Mouse (Mus musculus) A20 (cell line): ENCODE results near the gene Zfhx3.

Experiments used
- DNase-seq: peaks from one replicate; pipeline ENCODE4 v3.0.0-alpha.2; 2011; ENCODE audit warnings: low read depth, low spot score

Gene Zfhx3

GRCm38 (mm10) chr8:108017727-108018126, 75.3 kb downstream of the Zfhx3 start:
- no peak for DNase-seq

DNA sequence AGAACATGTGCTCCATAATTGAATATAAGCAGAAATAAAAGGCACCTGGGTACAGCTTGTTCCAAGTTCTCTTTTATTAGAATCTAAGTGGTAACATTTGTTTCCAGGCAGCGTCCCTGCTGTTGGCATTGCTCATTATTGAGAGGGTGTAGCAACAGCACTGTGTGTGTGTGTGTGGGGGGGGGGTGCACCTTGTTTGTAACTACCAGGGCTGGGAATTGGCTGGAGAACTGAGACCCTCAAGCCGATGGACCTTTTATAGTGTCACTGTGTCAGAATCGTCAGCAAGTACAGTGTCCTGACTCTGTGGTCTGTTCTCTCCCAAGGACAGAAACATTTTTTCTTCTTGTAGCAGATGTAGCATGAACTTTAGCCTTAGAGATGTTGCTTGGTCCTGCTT, 77.2 kb downstream of the Zfhx3 start:
- DNase-seq = no peak

DNA sequence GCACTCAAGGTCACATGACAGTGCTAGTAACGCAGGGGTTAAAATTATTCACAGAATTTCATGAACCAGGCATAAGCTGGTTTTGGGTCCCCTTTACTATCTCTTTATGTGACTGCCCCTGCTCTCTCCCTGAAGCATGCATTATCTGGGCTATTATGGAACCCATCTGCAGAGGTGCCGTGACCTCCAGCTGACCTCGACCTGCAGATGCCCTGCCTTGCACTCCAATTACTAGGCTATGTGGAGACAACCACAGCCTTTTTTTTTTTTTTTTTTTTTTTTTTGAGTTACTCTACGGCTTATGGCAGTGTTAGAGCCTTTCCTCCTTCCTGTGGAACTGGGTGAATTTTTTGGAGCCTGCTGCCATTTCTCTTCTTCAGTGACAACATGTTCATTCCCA, 80.0 kb downstream of the Zfhx3 start:
- DNase-seq = no peak

DNA sequence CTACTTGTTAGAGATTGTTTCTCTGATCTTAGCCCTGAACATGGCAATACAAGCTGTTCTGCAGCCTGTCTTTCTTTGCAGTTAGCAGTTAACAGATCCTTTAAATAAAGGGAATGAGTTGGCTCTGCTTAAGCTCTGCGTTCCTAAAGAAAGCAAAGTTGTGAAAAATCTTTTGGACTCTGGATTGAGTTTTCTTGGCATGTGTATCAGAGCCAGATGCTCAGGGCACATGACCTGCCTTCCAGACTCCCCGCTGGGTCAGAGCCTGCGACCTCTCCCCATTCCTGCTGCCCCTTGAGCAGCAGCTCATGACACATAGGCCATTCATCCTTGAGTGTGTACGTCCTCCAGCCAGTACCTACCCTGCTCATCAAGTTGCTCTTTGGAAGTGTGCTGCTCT, 81.9 kb downstream of the Zfhx3 start:
- DNase-seq = no peak

GRCm38 (mm10) chr8:108025249-108025648, 82.8 kb downstream of the Zfhx3 start:
- DNase-seq = no peak

DNA sequence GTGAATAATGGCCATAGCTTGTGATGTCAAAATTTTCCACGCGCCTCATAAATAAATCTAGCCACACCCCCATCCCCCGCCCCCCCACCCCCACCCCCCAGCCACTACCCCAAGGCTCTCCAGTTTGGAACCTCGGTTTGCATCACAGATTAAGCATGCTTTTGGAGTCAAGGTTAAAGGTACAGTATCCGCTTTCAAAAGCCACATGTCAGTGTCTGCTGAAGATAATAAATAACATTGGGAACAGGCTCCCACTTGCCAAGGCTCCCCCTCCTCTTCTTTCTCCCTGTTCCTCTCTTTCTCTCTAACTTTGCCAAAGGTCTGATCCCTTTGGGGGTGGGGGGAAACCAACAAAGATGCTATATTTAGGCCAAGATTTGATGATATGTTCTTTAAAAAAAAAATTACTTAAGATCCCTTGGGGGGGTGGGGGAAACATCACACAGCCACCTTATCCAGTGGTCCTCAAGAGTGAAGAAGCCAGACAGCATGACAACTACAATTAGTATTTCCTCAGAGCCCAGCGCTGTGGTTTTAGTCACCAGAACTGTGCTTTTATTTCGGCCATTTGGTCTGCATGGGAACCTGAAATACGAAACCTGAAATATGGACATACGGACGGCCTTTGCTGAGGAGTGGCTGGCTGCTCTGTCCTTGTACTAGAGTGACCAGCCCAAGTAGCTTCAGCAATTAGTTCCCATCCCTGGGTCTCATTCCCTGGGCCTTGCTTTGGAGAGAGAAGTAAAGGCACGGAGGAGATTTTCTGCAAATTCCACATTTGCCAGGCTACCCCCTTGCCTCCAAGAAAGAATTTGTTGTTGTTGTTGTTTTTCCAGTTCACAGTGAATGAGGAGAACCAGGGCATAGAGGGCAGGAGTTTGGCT, 84.4 kb downstream of the Zfhx3 start:
- no peak for DNase-seq

- DNase-seq = no peak
Observed at GRCm38 (mm10) chr8:108027561-108028025, 85.1 kb downstream of the Zfhx3 start.

- no peak for DNase-seq
Observed at GRCm38 (mm10) chr8:108028440-108028839, 86.0 kb downstream of the Zfhx3 start.

DNA sequence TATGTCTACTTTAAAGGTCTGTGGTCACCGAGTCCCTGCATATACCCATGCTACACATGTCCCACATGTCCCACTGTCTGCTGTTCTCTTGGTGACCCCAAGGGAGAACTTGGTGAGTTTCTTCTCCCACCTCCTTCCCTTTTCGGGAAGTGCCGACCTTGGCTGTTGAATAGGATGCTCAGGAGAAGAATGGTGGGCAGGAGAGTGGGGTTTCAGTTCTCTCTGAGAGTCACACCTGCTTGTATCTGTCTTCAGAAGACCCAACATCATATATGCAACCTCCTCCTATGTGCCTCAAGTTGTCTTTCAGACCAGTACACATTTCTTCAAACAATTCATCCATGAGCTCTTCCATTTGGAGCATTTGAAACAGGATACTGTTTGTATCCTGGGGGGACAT, 88.7 kb downstream of the Zfhx3 start:
- no peak for DNase-seq

GRCm38 (mm10) chr8:108034070-108034469, 91.6 kb downstream of the Zfhx3 start:
- DNase-seq = no peak

DNA sequence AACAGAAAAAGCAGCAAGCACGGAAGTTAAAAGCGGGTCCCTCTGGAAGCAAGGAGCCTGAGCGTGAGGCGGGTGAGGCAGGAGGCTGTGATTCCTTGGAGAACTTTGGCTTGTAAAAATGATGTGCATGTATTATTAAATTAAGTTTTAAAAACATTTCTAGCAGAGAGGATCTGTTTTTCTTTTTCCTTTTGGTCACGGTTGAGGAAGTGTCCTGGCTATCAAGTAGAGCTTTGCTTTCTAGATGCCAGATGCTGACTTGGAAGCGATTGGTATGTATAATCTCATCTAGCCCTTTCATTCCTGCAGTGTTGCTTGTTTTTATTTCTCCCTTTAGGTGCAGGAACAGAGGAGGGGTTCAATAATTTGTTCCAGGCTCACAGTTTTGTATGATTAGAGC, 92.3 kb downstream of the Zfhx3 start:
- no peak for DNase-seq

DNA sequence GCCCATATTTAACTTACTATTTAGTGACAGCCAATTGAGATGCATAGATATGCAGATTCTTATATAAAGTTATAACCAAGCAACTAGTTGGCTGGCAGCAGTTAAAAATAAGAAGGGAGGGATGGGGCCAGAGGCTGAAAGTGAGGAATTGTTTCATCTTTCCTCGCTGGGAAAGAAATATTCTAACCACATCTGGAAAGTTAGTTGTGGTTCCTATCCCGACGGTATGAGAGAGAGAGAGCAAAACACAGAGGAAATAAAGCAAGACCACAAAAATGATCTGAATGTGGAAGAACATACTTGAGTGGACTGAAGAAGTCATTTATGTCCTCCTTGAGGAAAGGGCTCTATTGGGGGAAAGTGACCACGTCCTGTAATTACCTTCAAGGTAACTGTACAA, 101.2 kb downstream of the Zfhx3 start:
- no peak for DNase-seq

- no peak for DNase-seq
Observed at GRCm38 (mm10) chr8:108044185-108044584, 101.7 kb downstream of the Zfhx3 start.

- no peak for DNase-seq
Observed at GRCm38 (mm10) chr8:108056241-108056640, 113.8 kb downstream of the Zfhx3 start.

GRCm38 (mm10) chr8:108061972-108062371, 119.5 kb downstream of the Zfhx3 start:
- no peak for DNase-seq

GRCm38 (mm10) chr8:108067111-108067510, 124.7 kb downstream of the Zfhx3 start:
- DNase-seq = no peak

- no peak for DNase-seq
Observed at GRCm38 (mm10) chr8:108068195-108068594, 125.8 kb downstream of the Zfhx3 start.

DNA sequence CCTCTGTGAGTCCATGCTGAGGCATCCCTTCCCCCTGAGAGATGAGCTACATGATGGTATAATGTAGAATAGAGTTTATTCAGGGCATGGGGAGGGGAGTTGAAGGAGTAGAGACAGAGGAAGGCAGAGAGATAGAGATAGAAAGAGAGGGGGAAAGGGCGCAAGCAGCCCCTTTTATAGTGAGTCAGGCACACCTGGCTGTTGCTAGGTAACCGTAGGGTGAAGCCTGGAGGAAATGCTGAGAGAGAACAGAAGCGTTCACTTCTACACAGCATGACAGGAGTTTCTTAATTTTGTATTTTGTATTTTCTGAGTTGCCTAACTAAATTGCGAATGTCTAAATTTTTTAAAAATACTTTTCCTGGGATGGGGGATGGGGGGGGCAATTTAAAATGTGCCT, 128.0 kb downstream of the Zfhx3 start:
- no peak for DNase-seq

- DNase-seq = no peak
Observed at GRCm38 (mm10) chr8:108072126-108072746, 129.8 kb downstream of the Zfhx3 start.

DNA sequence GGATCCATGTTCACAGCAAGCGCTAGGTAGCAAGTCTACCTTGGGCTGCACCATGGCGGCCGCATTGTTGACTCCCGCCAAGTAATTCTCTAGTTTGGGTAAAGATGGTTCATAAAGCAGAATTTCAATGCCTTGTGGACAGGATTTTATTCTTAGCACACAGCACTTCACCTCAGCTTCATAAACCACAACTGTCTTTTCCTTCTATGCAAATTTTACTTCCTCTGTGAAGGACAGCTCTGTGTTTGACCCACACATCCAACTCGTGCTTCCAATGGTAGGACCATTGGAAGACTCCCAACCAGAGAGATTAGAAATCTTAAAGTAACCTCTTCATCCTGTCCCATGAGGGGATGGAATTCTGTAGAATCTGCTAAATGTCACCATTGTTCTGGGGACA, 130.4 kb downstream of the Zfhx3 start:
- no peak for DNase-seq

DNA sequence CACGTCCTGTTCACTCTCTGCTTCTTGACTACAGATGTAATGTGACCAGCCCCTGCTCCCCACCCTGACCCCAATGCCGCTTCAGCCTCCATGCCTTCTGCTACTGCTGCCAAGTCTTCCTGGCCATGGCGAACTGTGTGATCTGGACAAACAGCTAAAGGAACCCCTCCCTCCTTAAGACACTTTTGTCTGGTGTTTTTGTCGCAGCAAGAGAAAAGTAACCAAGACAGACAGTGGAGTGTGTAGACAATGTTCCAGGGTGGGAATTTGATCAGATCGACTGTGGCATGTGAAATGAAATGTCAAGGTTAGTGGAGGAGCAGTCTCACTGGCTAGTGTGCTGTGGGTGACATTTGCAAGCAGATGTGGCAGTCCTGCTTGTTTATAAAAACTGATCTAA, 132.7 kb downstream of the Zfhx3 start:
- DNase-seq = no peak

DNA sequence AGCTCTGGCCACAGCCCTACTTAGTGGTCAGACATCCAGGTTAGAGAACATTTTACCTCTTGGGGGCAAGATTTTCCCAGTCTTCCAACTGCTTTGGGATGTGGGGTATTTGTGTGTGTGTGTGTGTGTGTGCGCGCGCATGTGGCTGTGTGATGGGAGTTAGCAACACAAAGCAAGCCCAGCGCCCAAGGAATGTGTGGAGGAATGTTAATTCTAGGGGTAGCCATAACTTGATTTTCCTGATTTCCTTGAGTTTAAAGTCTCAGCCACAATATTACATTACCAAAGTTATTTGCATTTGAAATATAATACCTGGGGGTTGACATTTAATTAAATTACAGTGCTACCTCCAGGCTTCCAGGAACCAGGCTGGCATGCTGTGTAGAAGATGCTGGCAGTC, 136.3 kb downstream of the Zfhx3 start:
- no peak for DNase-seq

DNA sequence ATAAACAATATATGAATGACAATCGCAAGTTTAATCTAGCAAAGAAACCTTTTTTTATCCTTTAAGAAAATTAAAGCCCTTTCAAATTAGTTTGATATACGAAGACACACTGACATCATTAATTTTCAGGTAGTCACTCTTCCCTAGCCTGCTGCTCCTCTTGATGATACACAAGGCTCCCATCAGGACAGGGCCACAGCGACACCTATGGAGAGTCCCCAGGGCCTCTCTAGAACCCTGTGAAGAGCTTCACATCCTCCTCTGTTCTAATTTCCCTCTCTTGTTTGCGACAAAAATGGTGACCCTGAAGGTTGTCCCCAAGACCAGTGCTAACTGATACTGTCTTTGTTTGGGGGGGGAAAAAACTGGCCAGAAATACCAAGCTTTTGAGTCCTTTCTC, 144.5 kb downstream of the Zfhx3 start:
- no peak for DNase-seq
